Mouse (Mus musculus) Patski (cell line): ENCODE data around the gene Hint3. TPM values are rescaled to one million over a fixed set of nuclear protein-coding genes. Genes with fewer than 3 reads are reported as not detected.

ENCODE experiments used
- ATAC-seq: fragments of 100-300 bp; one replicate; pipeline ENCODE4 v1.8.0; 2021
- CTCF ChIA-PET: fragments of 350-600 bp; sonication (Branson Sonifier 250); formaldehyde crosslinking; loops from one replicate; lab custom pipeline; 2022; ENCODE audit warnings: inconsistent platforms; lab: Charles Lee
- POLR2A ChIA-PET: fragments of 350-600 bp; sonication (Branson Sonifier 250); formaldehyde crosslinking; loops from one replicate; lab custom pipeline; 2022; ENCODE audit warnings: antibody characterized with exemption, inconsistent platforms; lab: Charles Lee
- DNase-seq: peaks from one replicate; pipeline ENCODE4 v3.0.0-alpha.2; 2011; ENCODE audit warnings: low read depth, low spot score
- H3K27me3 ChIP-seq: fragments of 371-371 bp; one replicate; pipeline ENCODE4 v1.5.1; 2021
- CTCF ChIP-seq: fragments of 100-300 bp; IDR thresholded peaks from one replicate; pipeline ENCODE4 v1.5.1; 2021
- in situ Hi-C: fragments of 300-500 bp; cut with MboI; formaldehyde crosslinking; loops from 3 replicates; pipeline ENCODE4 v1.11.1; 2018; ENCODE audit warnings: low pct_unique_long_range_greater_than_20kb, mixed read lengths
- polyA plus RNA-seq: library from polyadenylated mRNA; unstranded; gene quantifications from one replicate; pipeline ENCODE4 v1.2.3, GENCODE M21; 2021

Hint3 gene
- polyA plus RNA-seq, 1 experiment from 2014 or later, result 19.0 TPM

GRCm38 (mm10) chr10:30627548-30627947 is 1.9 kb downstream of the Hint3 start:
- TF ChIP-seq CTCF, result no peak
- ATAC-seq, result no peak
- POLR2A ChIA-PET, result interaction anchor here (0.6 kb wide), 1 partner anchor 14 kb away, joined by 5 read pairs; no protein-coding TSS in a partner anchor
- in situ Hi-C loops, result no loop called here
- DNase-seq, result no peak
- CTCF ChIA-PET, result no interaction called here
- no peaks in the 10 kb centered on the region for H3K27me3 ChIP-seq

- POLR2A ChIA-PET, result no interaction called here
- CTCF ChIA-PET, result interaction anchor here (0.7 to 1.6 kb wide), 3 partner anchors 13 to 186 kb away, joined by 3 read pairs; no protein-coding TSS in a partner anchor
- no peaks in the 10 kb centered on the region for H3K27me3 ChIP-seq
- ATAC-seq (no peak), DNase-seq (no peak)
- TF ChIP-seq CTCF, result no peak
- in situ Hi-C loops, result loop anchor here (5.0 to 25.0 kb wide), 2 partner anchors 678 to 1262 kb away; partner anchors contain the start of gene Rnf146
Observed at GRCm38 (mm10) chr10:30624161-30625019, 5.0 kb downstream of the Hint3 start.

- CTCF ChIA-PET, result interaction anchor here (1.1 to 1.5 kb wide), 2 partner anchors 27 to 95 kb away, joined by 3 to 8 read pairs; no protein-coding TSS in a partner anchor
- POLR2A ChIA-PET, result no interaction called here
- TF ChIP-seq CTCF, result peak; percentile 56
- in situ Hi-C loops, result loop anchor here (5.0 to 25.0 kb wide), 2 partner anchors 679 to 1261 kb away; partner anchors contain the start of gene Rnf146
- DNase-seq (no peak), ATAC-seq (no peak)
- no peaks in the 10 kb centered on the region for H3K27me3 ChIP-seq
Observed at GRCm38 (mm10) chr10:30622928-30623327, 6.5 kb downstream of the Hint3 start.

GRCm38 (mm10) chr10:30618918-30619210 is 10.6 kb downstream of the Hint3 start:
- ChIA-PET POLR2A (no interaction called here), CTCF (no interaction called here)
- H3K27me3 ChIP-seq, result no peaks in the 10 kb centered on the region
- ATAC-seq (no peak), DNase-seq (no peak)
- in situ Hi-C loops, result loop anchor here (5.0 to 25.0 kb wide), 3 partner anchors 98 to 1257 kb away; partner anchors contain the start of genes Ncoa7 and Rnf146
- TF ChIP-seq CTCF, result no peak

- peak; percentile 34 for TF ChIP-seq CTCF
- peak; percentile 91 for DNase-seq
- H3K27me3 ChIP-seq, result no peaks in the 10 kb centered on the region
- ChIA-PET POLR2A (no interaction called here), CTCF (interaction anchor here (1.7 kb wide), 1 partner anchor 23 kb away, joined by 3 read pairs; no protein-coding TSS in a partner anchor)
- ATAC-seq, result peak; percentile 99
- in situ Hi-C loops, result loop anchor here (5.0 to 25.0 kb wide), 3 partner anchors 99 to 1256 kb away; partner anchors contain the start of genes Ncoa7 and Rnf146
Observed at GRCm38 (mm10) chr10:30618091-30618917, 11.1 kb downstream of the Hint3 start.

- H3K27me3 ChIP-seq, result no peaks in the 10 kb centered on the region
- in situ Hi-C loops, result loop anchor here (10.0 to 25.0 kb wide), 2 partner anchors 192 to 1251 kb away; partner anchors contain the start of genes Ncoa7 and Rnf146
- ChIA-PET CTCF (no interaction called here), POLR2A (interaction anchor here (0.7 kb wide), 1 partner anchor 15 kb away, joined by 5 read pairs; no protein-coding TSS in a partner anchor)
- TF ChIP-seq CTCF, result no peak
- no peak for DNase-seq
- ATAC-seq, result no peak
Observed at GRCm38 (mm10) chr10:30613039-30613438, 16.4 kb downstream of the Hint3 start.

- in situ Hi-C loops, result loop anchor here (10.0 to 25.0 kb wide), 2 partner anchors 195 to 1247 kb away; partner anchors contain the start of genes Ncoa7 and Rnf146
- TF ChIP-seq CTCF, result no peak
- POLR2A ChIA-PET, result no interaction called here
- no peak for ATAC-seq
- CTCF ChIA-PET, result no interaction called here
- DNase-seq, result no peak
- H3K27me3 ChIP-seq, result no peaks in the 10 kb centered on the region
Observed at GRCm38 (mm10) chr10:30609614-30610013, 19.8 kb downstream of the Hint3 start.

GRCm38 (mm10) chr10:30608109-30608508 is 21.3 kb downstream of the Hint3 start:
- TF ChIP-seq CTCF, result no peak
- ChIA-PET CTCF (no interaction called here), POLR2A (no interaction called here)
- in situ Hi-C loops, result loop anchor here (25.0 kb wide), 1 partner anchor 1246 kb away; the partner anchor contains the start of gene Rnf146
- no peaks in the 10 kb centered on the region for H3K27me3 ChIP-seq
- ATAC-seq (no peak), DNase-seq (no peak)

GRCm38 (mm10) chr10:30600542-30600966 is 28.9 kb downstream of the Hint3 start, which contains the start of gene Trmt11:
TSS of gene Trmt11 (minus strand) at chr10:30600749.
- POLR2A ChIA-PET, result interaction anchor here (0.7 kb wide), 1 partner anchor 14 kb away, joined by 3 read pairs; no protein-coding TSS in a partner anchor
- TF ChIP-seq CTCF, result no peak
- ATAC-seq (peak; percentile 98), DNase-seq (no peak)
- CTCF ChIA-PET, result interaction anchor here (0.9 to 1.5 kb wide), 3 partner anchors 10 to 201 kb away, joined by 3 to 5 read pairs (median 4); no protein-coding TSS in a partner anchor
- in situ Hi-C loops, result loop anchor here (25.0 kb wide), 1 partner anchor 1238 kb away; the partner anchor contains the start of gene Rnf146
- H3K27me3 ChIP-seq, result no peaks in the 10 kb centered on the region
